Mouse (Mus musculus) forebrain, embryonic 11.5 days (tissue): ENCODE data around the gene A230072I06Rik. TPM values are rescaled to one million over a fixed set of nuclear protein-coding genes. Genes with fewer than 3 reads are reported as not detected.

ENCODE experiments used
- ATAC-seq: fragments of 200-750 bp; cut with Nextera tagmentation; replicated peaks from 2 replicates; pipeline ENCODE4 v1.8.0; 2017; ENCODE audit warnings: moderate TSS enrichment; ENCODE audit not compliant: low FRiP score
- DNase-seq: peaks from one replicate; pipeline ENCODE4 v3.0.0-alpha.2; 2017; ENCODE audit warnings: low spot score
- H3K27ac ChIP-seq: fragments of 300-500 bp; sonication (generic); 2 replicates; pipeline ENCODE4 v1.5.1; 2014; ENCODE audit warnings: low read depth, low read length
- H3K27me3 ChIP-seq: fragments of 300-500 bp; sonication (generic); 2 replicates; pipeline ENCODE4 v1.6.1; 2014; ENCODE audit warnings: mild to moderate bottlenecking, low read length, mixed read lengths; ENCODE audit not compliant: control insufficient read depth, insufficient read depth
- H3K36me3 ChIP-seq: fragments of 300-500 bp; sonication (generic); 2 replicates; pipeline ENCODE4 v1.6.1; 2014; ENCODE audit warnings: mild to moderate bottlenecking, low read length, moderate library complexity, mixed read lengths; ENCODE audit not compliant: control insufficient read depth, insufficient read depth
- H3K4me1 ChIP-seq: fragments of 300-500 bp; sonication (generic); replicated peaks from 2 replicates; pipeline ENCODE4 v1.6.1; 2014; ENCODE audit warnings: low read length, mixed read lengths; ENCODE audit not compliant: control insufficient read depth, insufficient read depth
- H3K4me2 ChIP-seq: fragments of 300-500 bp; sonication (generic); 2 replicates; pipeline ENCODE4 v1.6.1; 2014; ENCODE audit warnings: low read depth, mild to moderate bottlenecking, low read length, moderate library complexity, mixed read lengths; ENCODE audit not compliant: severe bottlenecking
- H3K4me3 ChIP-seq: fragments of 300-500 bp; sonication (generic); 2 replicates; pipeline ENCODE4 v1.5.1; 2014; ENCODE audit warnings: low read depth, low read length
- H3K9ac ChIP-seq: fragments of 300-500 bp; sonication (generic); 2 replicates; pipeline ENCODE4 v1.6.1; 2014; ENCODE audit warnings: low read length
- H3K9me3 ChIP-seq: fragments of 300-500 bp; sonication (generic); 2 replicates; pipeline ENCODE4 v1.6.1; 2016; ENCODE audit warnings: low read length, mixed read lengths; ENCODE audit not compliant: control insufficient read depth
- WGBS: fragments of 180-500 bp; shearing (Covaris S2); extraction: QIAGEN DNeasy Blood & Tissue Kit; methylation state at CpG from one replicate; pipeline ENCODE4 v1.1.7; 2014; 5-methylcytosine and 5-hydroxymethylcytosine counted together
- polyA plus RNA-seq: library from polyadenylated mRNA; unstranded; fragments of >200 nt; fragmentation: Nextera tagmentation; extraction: Ambion mirVana; gene quantifications from 2 replicates; pipeline ENCODE4 v1.2.1, GENCODE M21; 2014

A230072I06Rik gene
- polyA plus RNA-seq, 1 experiment from 2014 or later = not detected

GRCm38 (mm10) chr8:12327187-12327586 lies 48.6 kb downstream of the A230072I06Rik start:
- ATAC-seq = peak; percentile 47; the same call in 1 of the 2 replicates
- peak overlapping the region; percentile 38 for H3K4me2 ChIP-seq

GRCm38 (mm10) chr8:12327707-12328471 lies 49.3 kb downstream of the A230072I06Rik start:
- ATAC-seq (peak; percentile 74), DNase-seq (peak; percentile 73)
- peak overlapping the region; percentile 41 for H3K9ac ChIP-seq
- H3K9me3 ChIP-seq = no peaks in the 10 kb centered on the region
- peaks cover 32% of the 10 kb centered on the region for H3K4me1 ChIP-seq
- H3K36me3 ChIP-seq = no peaks in the 10 kb centered on the region
- H3K4me3 ChIP-seq = no peak overlapping the region
- peak overlapping the region; percentile 38 for H3K4me2 ChIP-seq
- peaks cover 49% of the 10 kb centered on the region for H3K27me3 ChIP-seq
- H3K27ac ChIP-seq = peak overlapping the region; percentile 80
- 18% methylated on average over 21 of the region's 21 CpGs for WGBS

More at GRCm38 (mm10) chr8:12327187-12327586, 48.6 kb downstream of the A230072I06Rik start:
- peak overlapping the region; percentile 27; the same call in 1 of the 2 replicates for H3K9ac ChIP-seq
- no peak overlapping the region for H3K4me3 ChIP-seq
- no peaks in the 10 kb centered on the region for H3K36me3 ChIP-seq
- peak overlapping the region; percentile 80 for H3K27ac ChIP-seq
- 33% methylated on average over 13 of the region's 13 CpGs for WGBS
- peaks cover 55% of the 10 kb centered on the region for H3K27me3 ChIP-seq
- H3K9me3 ChIP-seq = no peaks in the 10 kb centered on the region
- H3K4me1 ChIP-seq = peaks cover 34% of the 10 kb centered on the region
- no peak for DNase-seq

GRCm38 (mm10) chr8:12328476-12328875 lies 49.9 kb downstream of the A230072I06Rik start:
- H3K36me3 ChIP-seq = no peaks in the 10 kb centered on the region
- H3K4me3 ChIP-seq = no peak overlapping the region
- DNase-seq = no peak
- H3K9ac ChIP-seq = peak overlapping the region; percentile 41
- H3K27ac ChIP-seq = peak overlapping the region; percentile 68
- H3K9me3 ChIP-seq = no peaks in the 10 kb centered on the region
- WGBS = 54% methylated on average over 9 of the region's 9 CpGs
- peaks cover 32% of the 10 kb centered on the region for H3K4me1 ChIP-seq
- peak overlapping the region; percentile 15; the same call in 1 of the 2 replicates for H3K4me2 ChIP-seq
- ATAC-seq = no peak
- peaks cover 48% of the 10 kb centered on the region for H3K27me3 ChIP-seq

- Histone ChIP-seq H3K27ac (no peak overlapping the region), H3K36me3 (no peaks in the 10 kb centered on the region), H3K9me3 (no peaks in the 10 kb centered on the region), H3K9ac (no peak overlapping the region), H3K4me2 (no peak overlapping the region), H3K4me3 (no peak overlapping the region), H3K4me1 (peaks cover 28% of the 10 kb centered on the region), H3K27me3 (peaks cover 48% of the 10 kb centered on the region)
- WGBS = 28% methylated on average over 8 of the region's 8 CpGs
- ATAC-seq (no peak), DNase-seq (no peak)
Measured at GRCm38 (mm10) chr8:12330066-12330465, 51.4 kb downstream of the A230072I06Rik start.

Other genes starting within 250 kb of the A230072I06Rik start
- 11.3 and 12.4 TPM in 2 replicates for gene Sox1, start 116.5 kb downstream of the A230072I06Rik start, polyA plus RNA-seq